Mouse (Mus musculus) layer of hippocampus, adult 9-11 months (tissue): ENCODE results near the gene Frmd4a.

ENCODE experiments used
- DNase-seq: peaks from one replicate; pipeline ENCODE4 v3.0.0; 2022

Gene Frmd4a

DNA sequence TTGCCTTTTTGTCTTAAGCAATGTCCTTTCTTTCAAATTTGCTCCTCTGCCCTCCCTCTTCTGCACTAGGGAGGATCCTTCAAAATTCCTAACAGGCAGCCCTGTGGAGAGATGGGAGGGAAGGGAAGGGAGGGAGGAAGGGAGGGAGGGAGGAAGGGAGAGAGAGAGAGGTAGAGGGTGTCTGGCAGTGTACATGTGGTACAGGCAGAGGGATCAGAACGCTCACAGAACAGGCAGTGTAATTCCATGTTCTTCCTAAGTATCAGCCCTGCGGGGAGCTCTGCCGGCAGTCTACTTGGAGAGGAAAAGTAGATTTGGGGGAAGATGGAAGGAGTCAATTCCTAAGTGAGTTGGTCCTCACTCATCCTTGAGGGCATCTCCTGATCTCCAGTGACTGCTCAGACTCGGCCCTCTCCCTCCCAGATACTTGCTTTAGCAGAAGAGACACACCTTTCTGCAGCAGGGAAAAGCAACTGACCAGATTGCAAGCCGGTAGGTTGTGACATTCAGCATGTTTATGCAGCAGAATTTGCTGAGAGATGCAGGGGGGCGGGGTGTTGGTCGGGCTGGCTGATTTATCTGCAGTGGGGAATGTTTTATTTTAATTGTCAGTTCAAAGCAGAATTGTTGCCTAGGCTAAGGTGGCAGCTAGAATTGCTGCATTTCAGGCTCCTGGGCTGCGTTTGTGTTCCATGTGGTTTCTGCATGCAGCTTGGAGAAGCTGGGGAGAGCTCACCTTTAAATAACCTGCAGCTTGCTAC is at the start of gene Frmd4a:
TSS of gene Frmd4a (plus strand) at position 190 of the 761 bp plus-strand sequence.
- DNase-seq, result peak; percentile 47

- DNase-seq, result peak; percentile 23
Observed at GRCm38 (mm10) chr2:3988876-3989275, 28.6 kb upstream of the Frmd4a start.

- no peak for DNase-seq
Observed at GRCm38 (mm10) chr2:3990431-3990830, 27.1 kb upstream of the Frmd4a start.

DNA sequence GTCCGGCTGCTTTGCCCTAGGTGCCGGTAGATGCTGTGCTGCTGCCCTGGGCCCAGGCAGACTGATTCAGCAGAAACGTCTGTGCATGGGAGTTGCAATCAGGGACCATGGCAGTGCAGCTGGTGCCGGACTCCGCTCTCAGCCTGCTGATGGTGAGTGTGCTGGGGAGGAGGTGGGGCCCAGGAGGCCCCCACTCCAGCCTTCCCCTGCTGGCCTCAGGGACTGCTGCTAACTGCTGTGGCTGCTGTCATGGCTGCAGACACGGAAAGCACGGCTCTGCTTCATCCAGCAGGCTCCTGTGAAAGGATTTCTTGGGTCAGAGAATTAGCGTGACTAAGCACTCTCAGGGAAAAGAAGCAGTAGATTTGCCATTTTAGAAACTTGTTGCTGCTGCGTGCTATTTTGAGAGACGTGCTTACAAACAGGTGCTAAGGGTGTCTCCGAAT is 937 bp downstream of the Frmd4a start:
- DNase-seq, result peak; percentile 43

- no peak for DNase-seq
Observed at GRCm38 (mm10) chr2:4018909-4019308, 1.4 kb downstream of the Frmd4a start.

GRCm38 (mm10) chr2:4024927-4025326 is 7.4 kb downstream of the Frmd4a start:
- DNase-seq, result no peak

- DNase-seq, result no peak
Observed at GRCm38 (mm10) chr2:4029031-4029747, 11.7 kb downstream of the Frmd4a start.

- peak; percentile 22 for DNase-seq
Observed at GRCm38 (mm10) chr2:4036153-4036589, 18.7 kb downstream of the Frmd4a start.

- peak; percentile 60 for DNase-seq
Observed at GRCm38 (mm10) chr2:4036651-4037117, 19.2 kb downstream of the Frmd4a start.

DNA sequence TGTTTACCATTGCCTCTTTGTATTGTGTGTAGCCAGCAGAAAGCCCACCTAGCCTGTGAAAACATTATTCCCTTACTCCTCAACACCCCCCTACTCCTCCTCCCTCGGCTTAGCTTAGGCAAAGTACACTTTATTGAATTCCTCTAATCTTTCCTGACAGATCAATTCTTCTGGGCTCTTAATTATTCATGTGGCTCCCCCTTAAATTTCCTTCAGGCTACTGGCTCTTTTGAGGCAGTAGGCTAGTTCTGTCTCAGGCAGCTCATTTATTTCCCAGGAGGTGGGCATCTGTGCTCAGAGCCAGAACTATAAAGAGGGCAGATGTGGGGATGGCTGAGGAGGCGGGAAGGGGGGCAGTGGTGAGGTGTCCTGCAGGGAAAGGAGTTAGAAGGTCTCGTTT is 24.5 kb downstream of the Frmd4a start:
- no peak for DNase-seq

GRCm38 (mm10) chr2:4055481-4055880 is 38.0 kb downstream of the Frmd4a start:
- DNase-seq, result no peak

- peak; percentile 48 for DNase-seq
Observed at GRCm38 (mm10) chr2:4060675-4061074, 43.2 kb downstream of the Frmd4a start.

DNA sequence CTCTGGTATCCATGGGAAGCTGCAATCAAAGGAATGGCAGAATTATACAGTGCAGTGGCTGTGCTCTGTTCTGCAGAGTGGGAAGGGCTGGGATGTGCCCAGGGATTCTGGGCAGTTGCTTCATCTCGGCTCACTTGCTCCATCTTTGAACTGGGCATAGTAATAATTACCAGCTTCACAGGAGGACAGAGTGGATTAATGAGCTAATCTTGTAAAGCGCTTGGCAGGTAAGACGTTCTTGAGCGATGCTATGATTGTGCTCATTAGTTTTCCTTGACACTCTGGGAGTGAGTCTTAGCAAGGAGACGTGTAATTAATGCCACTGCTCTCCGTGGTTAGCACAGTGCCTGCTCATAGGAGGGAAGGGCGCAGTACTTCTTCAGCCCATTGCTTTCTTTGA is 54.3 kb downstream of the Frmd4a start:
- DNase-seq, result no peak

DNA sequence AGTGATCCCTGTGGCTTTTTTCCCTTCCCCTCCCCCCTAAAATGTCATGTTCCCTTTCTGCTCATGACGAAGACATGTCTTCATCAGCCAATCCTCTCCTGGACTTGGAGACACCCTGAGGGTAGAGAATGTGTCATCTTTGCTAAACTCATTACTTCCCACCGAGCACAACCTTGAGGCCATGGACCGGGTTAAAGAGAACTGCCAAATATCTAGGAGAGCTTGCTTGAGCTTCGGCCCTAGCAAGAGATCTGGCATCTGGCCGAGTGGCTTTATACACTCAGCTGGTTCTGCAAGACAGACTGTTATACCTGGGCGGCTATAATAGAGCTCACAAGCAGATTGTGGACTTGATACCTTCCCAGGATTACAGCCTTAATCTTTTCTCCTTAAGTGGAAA is 66.4 kb downstream of the Frmd4a start:
- no peak for DNase-seq

DNA sequence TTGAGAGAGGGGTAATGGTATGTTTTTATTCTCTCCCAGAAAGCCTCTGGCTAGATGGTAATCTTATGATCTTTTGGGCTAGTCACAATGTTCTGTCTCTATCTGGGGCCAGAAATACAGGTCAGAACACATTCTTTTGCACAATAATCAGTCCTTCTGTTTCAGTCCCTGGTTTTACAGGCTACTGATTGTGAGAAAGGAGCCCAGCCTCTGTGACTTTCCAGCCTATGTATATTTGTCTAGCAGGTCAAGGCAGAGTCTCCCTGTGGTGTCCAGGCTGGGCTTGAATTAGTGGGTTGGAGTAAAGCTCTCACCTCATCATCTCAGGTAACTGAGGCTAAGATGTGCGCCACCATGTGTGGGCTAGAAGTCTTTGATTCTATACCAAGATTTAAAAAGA is 80.1 kb downstream of the Frmd4a start:
- no peak for DNase-seq

- peak; percentile 66 for DNase-seq
Observed at GRCm38 (mm10) chr2:4098948-4099776, 81.6 kb downstream of the Frmd4a start.

DNA sequence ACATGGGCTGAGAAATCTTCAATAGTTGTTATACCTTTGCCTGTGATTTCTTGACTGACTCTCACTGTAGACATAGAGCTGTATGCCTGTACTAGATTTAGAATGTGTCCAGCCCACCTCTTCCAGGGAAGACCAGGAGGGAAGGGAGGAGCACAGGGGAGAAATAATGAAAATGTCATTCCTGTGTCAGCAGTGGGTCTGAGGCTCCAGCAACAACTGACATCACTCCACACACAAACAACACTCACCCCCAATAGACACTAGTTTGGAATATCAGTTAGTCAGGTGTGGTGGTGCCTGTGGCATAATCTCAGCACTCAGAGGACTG is 82.2 kb downstream of the Frmd4a start:
- DNase-seq, result no peak

DNA sequence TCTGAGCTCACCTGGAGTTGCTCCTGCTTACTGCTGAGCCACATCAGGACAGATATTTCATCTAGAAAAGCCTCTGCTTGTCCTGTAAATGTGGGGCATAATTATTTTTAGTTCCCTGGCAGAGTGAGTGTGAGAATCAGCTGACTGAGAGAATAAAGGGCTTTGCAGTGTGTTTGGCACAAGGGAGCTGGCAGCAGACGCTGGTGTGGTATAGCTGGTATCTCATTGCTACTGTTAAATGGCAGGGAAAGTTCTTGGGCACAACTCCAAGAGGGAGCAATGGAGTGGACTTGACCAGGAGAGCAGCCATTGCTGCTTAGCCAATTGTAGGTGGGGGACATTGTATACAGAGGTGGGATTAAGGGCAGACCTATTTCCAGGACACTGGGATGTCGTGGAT is 83.9 kb downstream of the Frmd4a start:
- peak; percentile 50 for DNase-seq

- DNase-seq, result no peak
Observed at GRCm38 (mm10) chr2:4113303-4113920, 95.9 kb downstream of the Frmd4a start.

DNA sequence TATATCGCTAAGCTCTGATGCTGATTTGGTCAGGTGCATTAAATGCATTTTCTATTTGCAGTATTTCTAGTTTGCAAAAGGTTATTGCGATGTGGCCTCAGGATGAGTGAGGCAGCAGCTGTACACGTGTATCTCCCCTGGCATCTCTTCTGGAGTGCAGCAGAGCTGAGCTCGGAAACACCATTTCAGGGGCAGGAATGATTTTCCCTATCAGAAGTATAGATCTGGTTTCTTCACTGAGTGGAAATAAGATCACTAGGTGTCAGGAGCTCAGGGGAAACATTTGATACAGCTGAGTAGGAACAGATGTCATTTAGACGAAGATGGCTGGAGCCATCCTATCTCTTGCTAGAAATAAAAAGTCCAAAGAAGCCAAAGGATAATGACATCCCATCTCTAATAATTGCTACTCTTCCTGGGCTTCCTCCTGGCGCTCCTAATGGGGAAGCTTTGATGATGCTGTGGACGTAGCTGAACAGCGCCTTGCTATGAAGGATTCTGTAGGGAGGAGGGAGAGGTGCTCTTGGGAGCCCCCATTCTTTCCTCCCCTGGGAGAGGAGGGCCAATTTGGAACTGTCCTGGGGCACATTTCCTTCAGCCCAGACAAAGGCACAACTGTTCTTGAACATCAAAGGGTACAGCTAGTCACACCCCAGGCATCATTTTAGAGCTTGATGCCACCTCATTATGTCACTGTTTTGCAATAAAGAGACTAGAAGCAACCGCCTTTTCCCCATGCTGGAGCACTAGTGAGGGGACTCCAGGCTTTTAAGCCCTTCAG is 102.4 kb downstream of the Frmd4a start:
- no peak for DNase-seq

- no peak for DNase-seq
Observed at GRCm38 (mm10) chr2:4131216-4131615, 113.7 kb downstream of the Frmd4a start.

DNA sequence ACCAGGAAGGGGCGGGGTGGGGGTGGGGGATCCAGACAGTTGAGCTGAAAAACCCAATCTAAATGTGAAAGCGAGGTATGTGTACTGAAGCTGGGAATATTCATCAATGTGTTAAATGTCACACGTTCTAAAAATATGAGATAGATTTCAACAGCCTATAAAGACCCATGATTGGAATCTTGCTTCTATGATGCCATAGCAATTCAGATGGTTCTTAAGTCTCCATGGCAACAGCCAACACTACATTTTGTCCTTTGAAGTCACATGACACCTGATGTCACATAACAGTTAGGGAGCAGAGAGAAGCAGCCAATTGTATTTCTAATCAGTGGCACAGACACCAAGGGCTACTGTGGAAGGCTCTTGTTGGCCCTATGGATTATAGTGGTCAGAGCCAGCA is 120.0 kb downstream of the Frmd4a start:
- DNase-seq, result no peak
